ENCODE assay signal across 30 mouse cellular contexts in the genomic region with DNA sequence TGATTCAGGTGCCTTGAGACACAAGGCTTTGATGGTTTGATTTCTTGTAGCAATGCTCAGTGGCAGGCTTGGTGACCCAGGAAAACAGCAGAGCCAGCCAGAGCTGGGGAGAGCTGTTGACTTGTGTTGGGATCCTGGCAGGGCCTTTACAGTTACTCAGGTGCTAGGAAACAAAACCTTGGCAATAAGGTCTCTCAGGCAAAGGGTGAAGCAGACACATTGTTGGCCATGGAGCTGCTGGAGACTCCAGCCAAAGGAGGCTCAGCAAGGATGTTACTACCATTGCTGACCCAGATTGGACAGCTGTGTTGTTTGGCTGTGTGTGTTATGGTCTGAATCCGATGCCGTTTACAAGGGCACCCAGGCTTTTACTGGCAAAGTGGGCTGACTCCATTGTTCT. TPM values are rescaled to one million over a fixed set of nuclear protein-coding genes. Genes with fewer than 3 reads are reported as not detected.
"Had no signal": no experiment of that assay in that cellular context is flagged by ENCODE, and none has a peak within 500 bp of the region (broad histone marks: within the 10 kb centered on the region; RNA-seq: fewer than 3 reads in every experiment).

No protein-coding gene starts in this region.

- H3K9me3 ChIP-seq: heart, embryonic 10.5 days; heart, embryonic 12.5 days; hindbrain, embryonic 10.5 days; hindbrain, embryonic 12.5 days; intestine, embryonic 15.5 days; limb, embryonic 10.5 days; limb, embryonic 12.5 days; liver, embryonic 13.5 days; liver, embryonic 15.5 days had no signal

- ATAC-seq: hindbrain, embryonic 16.5 days; inflammation-experienced regulatory T-cells, adult 6 months; intestine, embryonic 15.5 days had no signal

- H3K4me1 ChIP-seq: heart, embryonic 10.5 days; heart, embryonic 12.5 days; hindbrain, embryonic 10.5 days; hindbrain, embryonic 12.5 days; intestine, embryonic 15.5 days; limb, embryonic 10.5 days; limb, embryonic 12.5 days; liver, embryonic 13.5 days; liver, embryonic 15.5 days had no signal

- H3K9ac ChIP-seq: heart, embryonic 12.5 days; hindbrain, embryonic 12.5 days; hindbrain, embryonic 14.5 days; intestine, embryonic 15.5 days; limb, embryonic 12.5 days; liver, embryonic 13.5 days; liver, embryonic 15.5 days had no signal

- H3K27ac ChIP-seq: gastrocnemius, adult 2 months; heart, embryonic 10.5 days; hindbrain, embryonic 10.5 days; hindbrain, embryonic 12.5 days; hindbrain, embryonic 14.5 days; intestine, embryonic 15.5 days; left cerebral cortex, adult 2 months; limb, embryonic 10.5 days; limb, embryonic 12.5 days; liver, embryonic 13.5 days; liver, embryonic 15.5 days had no signal

- H3K27me3 ChIP-seq: heart, embryonic 12.5 days; hindbrain, embryonic 12.5 days; intestine, embryonic 15.5 days; limb, embryonic 12.5 days; liver, embryonic 13.5 days; liver, embryonic 15.5 days had no signal

- DNase-seq: gastrocnemius, adult 2 months; gastrocnemius, postnatal 10 days; gastrocnemius, postnatal 25 days; heart, postnatal 4 days; kidney, adult 18-20 months; kidney, adult 8-10 months; kidney, postnatal 10 days; kidney, postnatal 25 days; kidney, postnatal 4 days; layer of hippocampus, adult 9-11 months; liver; liver, embryonic 13.5 days had no signal

- H3K4me2 ChIP-seq: heart, embryonic 12.5 days; hindbrain, embryonic 12.5 days; hindbrain, embryonic 14.5 days; intestine, embryonic 15.5 days; limb, embryonic 12.5 days; liver, embryonic 11.5 days; liver, embryonic 13.5 days; liver, embryonic 15.5 days had no signal

- H3K4me3 ChIP-seq: gastrocnemius, adult 2 months; heart, embryonic 10.5 days; heart, embryonic 12.5 days; hindbrain, embryonic 10.5 days; hindbrain, embryonic 12.5 days; intestine, embryonic 15.5 days; left cerebral cortex, adult 2 months; limb, embryonic 10.5 days; limb, embryonic 12.5 days; liver, embryonic 13.5 days; liver, embryonic 15.5 days had no signal

RNA-seq across cellular contexts. Expression of a gene that starts 37.4 kb away (rescaled TPM):
- total RNA-seq: granulocyte monocyte progenitor cell, adult 5-6 weeks; heart, postnatal 25 days; layer of hippocampus, postnatal 25 days; left cerebral cortex, postnatal 36 days had no signal
- polyA plus RNA-seq: kidney, embryonic 14.5 days; limb, embryonic 10.5 days had no signal
